Mouse (Mus musculus): ENCODE results near the gene Strada.
"Not testable (repeated sequence)": the region's sequence is repeated elsewhere in the genome, so short reads cannot be mapped to it uniquely, and the experiment has no call there.

Strada gene

DNA sequence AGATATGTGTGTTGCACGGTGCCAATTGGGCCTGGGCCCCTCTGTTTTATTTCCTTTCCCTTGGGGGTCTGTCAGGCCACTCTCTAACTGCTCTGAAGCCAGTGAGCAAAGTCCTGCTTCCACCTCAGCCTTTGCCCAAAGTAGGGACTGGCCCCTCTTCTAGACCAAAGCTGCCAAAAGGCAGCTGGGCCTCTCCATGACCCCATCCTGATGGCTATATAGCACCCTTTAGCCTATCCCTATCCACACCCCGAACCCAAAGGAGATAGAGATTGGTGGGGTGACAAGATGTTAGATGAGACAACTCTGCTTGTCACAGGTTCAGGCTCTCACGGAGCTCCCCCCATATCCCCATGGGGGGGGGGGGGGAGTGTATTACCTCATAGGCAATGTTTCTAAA lies 46.2 kb downstream of the Strada start:
- no peak for DNase-seq (ENCODE audit: low spot score)

GRCm38 (mm10) chr11:106154770-106155169 lies 47.2 kb downstream of the Strada start:
- DNase-seq (ENCODE audit: low spot score): no peak

DNA sequence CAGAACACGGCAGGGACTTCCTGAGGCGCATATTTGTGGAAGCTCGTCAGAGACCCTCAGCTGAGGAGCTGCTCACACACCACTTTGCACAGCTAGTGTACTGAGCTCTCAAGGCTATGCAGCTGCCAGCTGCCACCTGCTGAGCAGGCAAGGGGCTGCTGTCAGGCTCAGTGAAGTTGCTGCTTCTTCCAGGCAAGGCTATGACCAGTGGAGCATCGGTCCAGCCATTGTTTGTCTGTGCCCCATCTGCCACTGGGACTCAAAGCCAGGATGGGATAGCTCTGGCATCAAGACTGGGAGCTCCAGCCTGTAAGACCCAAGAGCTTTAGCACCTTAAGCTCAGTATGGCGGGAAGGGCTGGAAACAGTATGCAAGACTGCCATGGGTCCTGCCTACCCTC lies 47.9 kb downstream of the Strada start:
- no peak for DNase-seq (ENCODE audit: low spot score)

GRCm38 (mm10) chr11:106152132-106152531 lies 49.8 kb downstream of the Strada start:
- DNase-seq (ENCODE audit: low spot score): no peak

DNA sequence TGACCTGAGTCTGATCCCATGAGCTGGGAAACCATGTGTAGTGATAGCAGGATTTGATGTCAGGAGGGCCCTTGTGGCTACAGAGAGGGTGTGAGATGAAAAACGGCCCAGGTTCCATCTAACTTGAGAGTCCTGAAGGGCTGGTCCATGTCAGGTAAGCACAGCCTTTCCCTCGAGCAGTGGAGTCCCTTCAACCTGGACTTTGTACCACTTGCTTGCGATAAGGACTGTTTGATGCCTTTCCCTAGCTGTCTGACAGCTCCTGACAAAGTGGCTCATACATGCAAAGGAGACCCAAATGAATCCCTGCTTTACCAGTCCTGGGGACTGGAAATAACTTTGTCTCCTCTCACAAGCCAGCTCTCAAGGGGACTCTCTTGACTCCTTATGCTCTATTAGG lies 50.7 kb downstream of the Strada start:
- DNase-seq (ENCODE audit: low spot score): no peak

DNA sequence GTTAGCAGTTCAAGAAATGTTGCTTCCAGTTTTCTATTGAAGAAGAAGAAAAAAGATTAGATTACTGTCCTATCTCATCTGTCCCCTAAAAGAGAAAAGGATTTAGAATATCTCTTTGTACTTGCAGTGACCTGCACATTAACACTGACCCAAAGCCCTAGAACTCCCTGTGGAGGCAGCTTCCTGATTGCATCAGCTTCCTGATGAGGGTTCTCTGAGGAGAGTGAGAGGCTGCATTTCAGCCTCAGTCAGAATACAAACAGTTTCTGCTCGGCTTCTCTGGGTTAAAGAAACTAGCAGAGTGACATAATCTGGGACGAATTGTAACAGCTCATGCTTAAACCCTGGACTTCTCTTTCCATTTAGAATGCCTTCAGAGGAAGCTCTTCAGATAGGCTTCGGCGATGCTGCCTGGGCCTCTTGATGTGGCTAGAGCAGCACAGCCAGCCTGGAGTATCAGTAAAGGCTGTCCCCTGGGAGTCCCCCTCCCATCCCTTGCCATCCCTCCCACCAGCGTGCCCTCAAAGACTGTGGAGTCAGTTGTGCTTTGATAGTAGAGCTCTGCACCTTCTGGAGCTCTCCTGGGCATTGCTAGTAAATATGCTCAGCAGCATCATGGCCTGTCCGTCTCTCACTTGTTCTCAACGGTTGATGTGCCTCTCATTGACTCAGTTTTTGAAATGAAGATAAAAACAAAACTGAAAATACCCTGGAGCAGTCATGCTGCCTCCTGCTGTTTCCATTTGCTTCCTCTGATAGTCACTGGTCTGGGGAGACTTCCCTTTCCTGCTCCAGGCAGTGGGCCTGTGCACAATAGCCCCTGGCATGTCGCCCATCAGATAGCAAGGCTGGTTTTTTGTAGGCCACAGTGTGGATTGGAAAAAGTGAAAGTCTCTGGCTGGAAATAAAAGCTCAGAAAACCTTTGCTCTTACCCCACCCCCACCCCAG lies 67.1 kb downstream of the Strada start:
- DNase-seq (ENCODE audit: low spot score): peak; percentile 62

GRCm38 (mm10) chr11:106132516-106132915 lies 69.5 kb downstream of the Strada start:
- no peak for DNase-seq (ENCODE audit: low spot score)

GRCm38 (mm10) chr11:106129477-106129876 lies 72.5 kb downstream of the Strada start:
- no peak for DNase-seq (ENCODE audit: low spot score)

DNA sequence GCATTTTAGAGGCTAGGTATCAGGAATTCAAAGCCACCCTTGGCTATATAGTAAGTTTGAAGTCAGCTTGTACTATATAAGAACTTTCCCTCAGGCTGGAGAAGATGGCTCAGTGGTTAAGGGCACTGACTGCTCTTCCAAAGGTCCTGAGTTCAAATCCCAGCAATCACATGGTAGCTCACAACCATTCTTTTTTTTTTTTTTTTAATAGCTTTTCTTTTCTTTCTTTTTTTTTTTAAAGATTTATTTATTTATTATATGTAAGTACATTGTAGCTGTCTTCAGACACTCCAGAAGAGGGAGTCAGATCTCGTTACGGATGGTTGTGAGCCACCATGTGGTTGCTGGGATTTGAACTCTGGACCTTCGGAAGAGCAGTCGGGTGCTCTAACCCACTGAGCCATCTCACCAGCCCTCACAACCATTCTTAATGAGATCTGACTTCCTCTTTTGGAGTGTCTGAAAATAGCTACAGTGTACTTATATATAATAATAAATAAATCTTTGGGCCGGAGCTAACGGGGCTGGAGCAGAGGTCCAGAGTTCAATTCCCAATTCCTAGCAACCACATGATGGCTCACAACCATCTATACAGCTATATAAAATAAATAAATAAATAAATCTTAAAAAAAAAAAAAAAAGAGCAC lies 75.1 kb downstream of the Strada start:
- DNase-seq (ENCODE audit: low spot score): not testable (repeated sequence)

DNA sequence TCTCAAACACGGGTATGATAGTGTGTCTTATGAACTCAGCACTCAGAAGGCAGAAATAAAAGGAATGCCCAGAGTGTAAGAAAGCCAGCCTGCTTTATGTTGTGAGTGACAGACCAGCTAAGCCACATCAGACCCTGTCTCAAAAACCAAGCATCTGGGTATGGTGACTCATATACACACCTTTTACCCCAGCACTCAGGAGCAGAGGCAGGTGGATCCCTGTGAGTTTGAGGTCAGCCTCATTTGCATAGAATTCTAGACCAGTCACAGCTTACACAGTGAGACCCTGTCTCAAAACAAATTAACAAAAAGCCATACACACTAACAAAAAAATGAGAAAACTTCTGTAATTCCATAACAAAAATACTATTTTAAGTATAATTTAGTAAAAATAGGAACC lies 76.1 kb downstream of the Strada start:
- no peak for DNase-seq (ENCODE audit: low spot score)

- DNase-seq (ENCODE audit: low spot score): no peak
Observed at GRCm38 (mm10) chr11:106124784-106125183, 77.2 kb downstream of the Strada start.

GRCm38 (mm10) chr11:106122736-106123135 lies 79.2 kb downstream of the Strada start:
- no peak for DNase-seq (ENCODE audit: low spot score)

- no peak for DNase-seq (ENCODE audit: low spot score)
Observed at GRCm38 (mm10) chr11:106122221-106122620, 79.7 kb downstream of the Strada start.
